Mouse (Mus musculus) adrenal gland (tissue): ENCODE results near the gene B4galnt3.
"Not testable (repeated sequence)": the region's sequence is repeated elsewhere in the genome, so short reads cannot be mapped to it uniquely, and the experiment has no call there.

Experiments
- intact Hi-C: fragments of 180-260 bp; cut with DNase I; formaldehyde crosslinking; loops from one replicate; pipeline ENCODE4 v1.15.1; 2025
- long read RNA-seq, 2 experiments: library from polyadenylated mRNA; unstranded; transcript quantifications; one replicate each; pipeline ENCODE4 v2.0.0; 2020; ENCODE audit warnings: borderline replicate concordance in 1 of 2; ENCODE audit not compliant: insufficient replicate concordance in 1 of 2

B4galnt3 gene
- long read RNA-seq, experiment 1, partial matches to known transcripts, result 1 of 2 reads
- long read RNA-seq, experiment 1, other reads (novel, unspliced or antisense), result 0 of 2 reads
- long read RNA-seq, experiment 2, result 0 reads

- intact Hi-C loops, result no loop called here
Observed at GRCm38 (mm10) chr6:120294056-120294784, at the start of gene B4galnt3, which contains the start of gene D330020A13Rik. B4galnt3 (minus strand) TSS chr6:120294559. D330020A13Rik (plus strand) TSS chr6:120294364.

GRCm38 (mm10) chr6:120343992-120344391 is 49.6 kb upstream of the B4galnt3 start:
- intact Hi-C loops, result no loop called here

- intact Hi-C loops, result no loop called here
Observed at GRCm38 (mm10) chr6:120332351-120332750, 38.0 kb upstream of the B4galnt3 start.

GRCm38 (mm10) chr6:120324295-120324927 is 30.1 kb upstream of the B4galnt3 start:
- intact Hi-C loops, result loop anchor here (2.0 kb wide), 1 partner anchor 102 kb away; no protein-coding TSS in a partner anchor

- intact Hi-C loops, result no loop called here
Observed at GRCm38 (mm10) chr6:120320369-120320768, 26.0 kb upstream of the B4galnt3 start.

GRCm38 (mm10) chr6:120319129-120319528 is 24.8 kb upstream of the B4galnt3 start:
- intact Hi-C loops, result no loop called here

- intact Hi-C loops, result no loop called here
Observed at GRCm38 (mm10) chr6:120318303-120318940, 24.1 kb upstream of the B4galnt3 start.

- intact Hi-C loops, result no loop called here
Observed at GRCm38 (mm10) chr6:120312443-120312842, 18.1 kb upstream of the B4galnt3 start.

- intact Hi-C loops, result no loop called here
Observed at GRCm38 (mm10) chr6:120309787-120310186, 15.4 kb upstream of the B4galnt3 start.

- intact Hi-C loops, result no loop called here
Observed at GRCm38 (mm10) chr6:120309338-120309737, 15.0 kb upstream of the B4galnt3 start.

GRCm38 (mm10) chr6:120306859-120307594 is 12.7 kb upstream of the B4galnt3 start:
- intact Hi-C loops, result no loop called here

GRCm38 (mm10) chr6:120302755-120303316 is 8.5 kb upstream of the B4galnt3 start:
- intact Hi-C loops, result no loop called here

GRCm38 (mm10) chr6:120301137-120301536 is 6.8 kb upstream of the B4galnt3 start:
- intact Hi-C loops, result loop anchor here (2.0 kb wide), 1 partner anchor 78 kb away; no protein-coding TSS in a partner anchor

- intact Hi-C loops, result not testable (repeated sequence)
Observed at GRCm38 (mm10) chr6:120296589-120296988, 2.2 kb upstream of the B4galnt3 start.

GRCm38 (mm10) chr6:120294785-120295133 is 400 bp upstream of the B4galnt3 start:
- intact Hi-C loops, result no loop called here

- intact Hi-C loops, result no loop called here
Observed at GRCm38 (mm10) chr6:120291396-120292009, 2.9 kb downstream of the B4galnt3 start.

GRCm38 (mm10) chr6:120289430-120289829 is 4.9 kb downstream of the B4galnt3 start:
- intact Hi-C loops, result no loop called here

GRCm38 (mm10) chr6:120288541-120288940 is 5.8 kb downstream of the B4galnt3 start:
- intact Hi-C loops, result no loop called here

- intact Hi-C loops, result no loop called here
Observed at GRCm38 (mm10) chr6:120287279-120287678, 7.1 kb downstream of the B4galnt3 start.

- intact Hi-C loops, result no loop called here
Observed at GRCm38 (mm10) chr6:120276874-120277449, 17.4 kb downstream of the B4galnt3 start.
